Mouse (Mus musculus) mouse trophoblast stem cell (cell line): Measurements from ENCODE around the gene 2510002D24Rik.

ENCODE experiments used
- in situ Hi-C, 2 experiments: fragments of 300-500 bp; cut with MseI, MboI; formaldehyde crosslinking; loops; 2 replicates in 1 of 2; 3 replicates in 1 of 2; pipeline ENCODE4 v1.15.1; 2025

Gene 2510002D24Rik

DNA sequence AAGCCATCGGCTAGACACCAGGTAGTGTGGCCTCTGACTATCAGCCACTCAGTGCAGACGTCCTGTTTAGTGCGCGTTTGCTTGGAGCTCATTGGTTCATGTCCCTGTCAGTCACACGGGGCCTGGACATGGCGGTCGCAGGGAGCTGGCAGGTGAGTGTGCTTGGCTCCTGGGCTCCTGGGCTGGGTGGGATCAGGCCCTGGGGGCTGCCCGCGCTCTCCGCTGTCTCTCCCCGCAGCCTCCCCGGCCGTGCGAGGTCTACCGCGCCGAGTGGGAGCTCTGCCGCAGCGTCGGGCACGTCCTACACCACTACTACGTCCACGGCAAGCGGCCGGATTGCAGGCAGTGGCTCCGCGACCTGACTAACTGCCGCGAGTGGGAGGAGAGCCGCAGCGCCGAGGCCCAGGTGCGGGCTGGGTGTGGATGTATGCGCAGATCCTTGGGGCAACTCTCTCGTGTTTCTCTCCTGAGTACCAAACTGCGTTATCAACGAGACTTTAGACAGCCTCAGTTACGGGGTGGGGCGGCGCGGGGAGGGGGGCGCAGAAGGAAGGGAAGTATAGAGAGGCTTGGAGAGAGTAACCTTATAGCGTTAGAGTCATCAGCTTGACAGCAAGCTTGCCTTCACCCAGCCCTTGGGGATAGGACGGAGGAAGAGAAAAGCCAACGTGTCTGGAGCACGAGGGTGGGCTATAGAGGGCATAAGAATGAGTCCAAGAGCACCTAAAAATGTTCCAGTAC, at the start of gene 2510002D24Rik, which contains the start of gene Gm28539:
2510002D24Rik (plus strand) TSS at position 111 of the 741 bp plus-strand sequence.
Gm28539 (plus strand) TSS at position 117 of the 741 bp plus-strand sequence.
- in situ Hi-C loops, result no loop called here

DNA sequence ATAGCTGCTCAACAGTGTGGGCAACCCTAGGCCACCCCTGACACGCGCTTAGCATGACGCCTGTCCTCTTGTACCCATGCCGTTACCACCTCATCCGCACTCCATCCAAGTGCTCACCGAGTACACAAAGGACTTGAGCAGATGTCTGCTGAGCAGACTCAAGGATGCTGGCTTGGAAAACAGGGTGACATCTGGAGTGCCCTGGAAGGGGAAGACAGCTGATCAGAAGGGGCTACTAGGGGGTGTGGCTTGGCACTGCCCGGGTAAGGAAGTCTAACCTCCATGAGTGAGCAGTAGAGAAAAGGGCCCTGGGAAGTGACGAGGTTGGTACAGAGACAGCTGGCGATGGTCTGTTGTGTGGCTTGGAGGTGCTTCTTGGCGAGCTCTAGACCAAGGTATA, 49.7 kb upstream of the 2510002D24Rik start:
- in situ Hi-C loops, result no loop called here

DNA sequence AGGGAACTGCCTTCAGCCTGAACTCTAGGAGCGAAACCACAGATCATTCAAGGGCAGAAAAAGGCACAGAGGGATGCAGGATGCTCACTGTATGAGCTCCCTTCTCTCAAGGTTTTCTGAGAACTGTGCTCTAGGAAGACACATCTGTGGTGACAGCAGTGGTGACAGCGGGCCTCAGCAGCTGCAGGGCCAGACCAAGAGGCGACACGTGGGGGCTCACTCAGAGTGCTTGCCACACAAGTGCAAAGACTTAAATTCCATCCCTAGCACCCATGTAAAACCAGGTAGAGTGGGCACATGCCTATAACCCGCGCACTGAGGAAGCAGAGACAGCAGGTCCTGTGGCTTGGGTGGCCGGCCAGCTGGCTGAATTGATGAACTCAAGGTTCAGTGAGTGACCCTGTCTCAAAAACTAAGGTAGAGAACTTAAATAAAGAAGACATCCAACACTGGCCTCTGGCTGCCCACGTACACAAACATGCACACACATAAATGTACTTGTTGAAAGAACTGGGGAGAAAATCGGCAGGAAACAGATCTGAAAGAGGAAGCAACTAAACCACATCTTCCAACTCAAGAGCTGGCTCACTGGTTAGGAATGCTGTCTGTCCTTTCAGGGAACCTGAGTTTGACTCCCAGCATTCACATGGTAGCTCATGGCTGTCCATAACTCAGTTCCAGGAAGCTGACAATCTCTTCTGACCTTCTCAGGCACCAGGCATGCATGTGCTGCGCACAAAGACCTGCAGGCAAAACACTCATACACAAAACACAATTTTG, 47.6 kb upstream of the 2510002D24Rik start:
- in situ Hi-C loops, result no loop called here

- in situ Hi-C loops, result loop anchor here in 1 of 2 experiments (5.0 kb wide), 1 partner anchor 98 kb away; no protein-coding TSS in a partner anchor
Measured at GRCm38 (mm10) chr16:18795223-18795899, 41.0 kb upstream of the 2510002D24Rik start.

DNA sequence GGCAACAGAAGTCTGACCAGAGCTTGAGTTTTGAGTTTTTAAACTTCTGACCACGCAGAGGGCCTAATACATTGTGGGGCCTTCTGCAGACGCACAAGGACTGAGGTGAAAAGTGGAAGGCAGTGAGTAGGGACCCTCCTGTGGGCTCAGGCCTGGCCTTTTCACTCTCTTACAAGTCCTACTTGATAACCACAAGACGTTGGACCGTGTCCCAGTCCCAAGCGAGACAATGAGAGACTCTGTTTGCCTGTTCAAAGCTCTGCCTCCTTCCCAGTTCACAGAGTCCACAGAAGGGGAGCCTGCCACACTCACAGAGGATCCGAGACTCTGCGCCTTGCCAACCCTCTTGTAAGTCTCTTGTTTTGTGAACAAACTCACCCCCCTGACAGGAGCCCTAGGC, 39.7 kb upstream of the 2510002D24Rik start:
- in situ Hi-C loops, result loop anchor here in 1 of 2 experiments (5.0 kb wide), 1 partner anchor 99 kb away; no protein-coding TSS in a partner anchor

DNA sequence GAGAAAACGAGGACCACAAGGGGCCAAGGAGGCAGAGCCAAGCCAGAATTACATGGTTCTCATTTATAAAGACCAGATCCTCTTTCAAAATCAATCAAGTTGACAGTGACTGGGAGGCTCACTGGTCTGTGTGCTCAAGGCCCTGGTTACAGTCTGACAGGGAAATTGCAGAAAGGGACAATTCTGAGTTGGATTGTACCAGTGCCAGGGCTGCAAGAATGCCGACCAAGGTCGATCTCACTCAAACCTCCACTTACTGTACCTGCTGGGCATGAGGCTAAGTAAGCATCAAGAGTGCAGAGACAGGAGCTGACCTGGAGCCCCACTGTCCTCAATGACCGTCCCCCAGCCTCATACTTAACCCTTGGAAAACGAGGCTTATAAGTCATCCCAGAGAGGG, 38.2 kb upstream of the 2510002D24Rik start:
- in situ Hi-C loops, result loop anchor here in 1 of 2 experiments (5.0 kb wide), 1 partner anchor 101 kb away; no protein-coding TSS in a partner anchor

GRCm38 (mm10) chr16:18798841-18799240, 37.5 kb upstream of the 2510002D24Rik start:
- in situ Hi-C loops, result loop anchor here in 1 of 2 experiments (5.0 kb wide), 1 partner anchor 102 kb away; no protein-coding TSS in a partner anchor

DNA sequence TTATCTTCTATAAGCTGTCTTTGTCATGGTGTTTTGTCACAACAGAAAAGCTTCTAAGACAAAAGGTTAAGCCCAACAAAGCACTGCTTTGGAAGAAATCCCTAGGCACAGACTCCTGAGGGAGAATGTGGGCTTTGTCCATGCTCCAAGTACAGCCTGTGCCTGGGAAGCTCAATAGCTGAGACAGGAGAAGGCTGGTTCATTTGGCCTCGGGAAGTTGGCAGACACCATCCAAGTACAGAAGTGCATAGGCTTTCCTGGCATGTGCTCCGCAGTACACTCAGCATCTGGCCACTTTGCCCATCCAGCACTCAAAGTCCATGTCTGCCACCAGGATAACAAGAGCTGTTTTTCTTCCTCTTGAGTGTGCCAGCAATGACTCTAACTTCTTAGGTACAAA, 30.6 kb upstream of the 2510002D24Rik start:
- in situ Hi-C loops, result no loop called here

DNA sequence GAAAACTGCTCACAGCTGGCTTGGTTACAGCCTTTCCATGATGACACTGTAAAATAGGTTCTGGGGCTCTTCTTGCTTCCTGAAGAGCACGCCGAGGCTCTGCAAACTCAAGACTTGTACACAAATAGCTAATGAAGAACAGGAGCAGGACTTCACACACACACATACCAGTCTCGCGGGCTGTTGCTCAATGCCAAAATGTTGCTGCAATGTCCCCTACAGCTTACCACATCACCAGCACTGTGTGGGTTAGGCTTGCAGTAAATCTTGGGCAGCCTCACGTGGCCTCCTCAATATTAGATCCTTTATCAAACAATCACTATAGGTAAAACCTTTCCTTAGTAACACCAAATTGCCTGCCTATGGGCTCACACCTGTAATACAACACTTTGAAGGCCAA, 27.4 kb upstream of the 2510002D24Rik start:
- in situ Hi-C loops, result no loop called here

DNA sequence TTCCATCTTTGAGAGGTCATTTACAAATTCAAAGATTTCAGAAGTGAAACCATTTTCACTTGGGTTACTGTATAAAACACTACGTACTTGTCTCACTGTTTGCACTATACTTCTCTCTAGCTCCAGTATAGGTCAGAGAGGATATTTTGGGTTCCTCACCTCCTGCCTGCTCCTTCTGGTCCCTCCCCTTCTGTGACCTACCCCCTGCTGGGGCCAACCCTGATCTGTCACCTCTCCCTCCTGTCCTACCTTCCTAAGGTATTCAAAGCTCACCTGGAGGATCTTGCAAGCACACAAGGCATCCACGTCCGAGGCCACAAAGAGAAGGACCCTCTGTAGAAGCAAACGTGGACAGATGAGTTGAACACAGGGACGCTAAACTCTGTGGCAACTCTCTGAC, 25.3 kb upstream of the 2510002D24Rik start:
- in situ Hi-C loops, result no loop called here

DNA sequence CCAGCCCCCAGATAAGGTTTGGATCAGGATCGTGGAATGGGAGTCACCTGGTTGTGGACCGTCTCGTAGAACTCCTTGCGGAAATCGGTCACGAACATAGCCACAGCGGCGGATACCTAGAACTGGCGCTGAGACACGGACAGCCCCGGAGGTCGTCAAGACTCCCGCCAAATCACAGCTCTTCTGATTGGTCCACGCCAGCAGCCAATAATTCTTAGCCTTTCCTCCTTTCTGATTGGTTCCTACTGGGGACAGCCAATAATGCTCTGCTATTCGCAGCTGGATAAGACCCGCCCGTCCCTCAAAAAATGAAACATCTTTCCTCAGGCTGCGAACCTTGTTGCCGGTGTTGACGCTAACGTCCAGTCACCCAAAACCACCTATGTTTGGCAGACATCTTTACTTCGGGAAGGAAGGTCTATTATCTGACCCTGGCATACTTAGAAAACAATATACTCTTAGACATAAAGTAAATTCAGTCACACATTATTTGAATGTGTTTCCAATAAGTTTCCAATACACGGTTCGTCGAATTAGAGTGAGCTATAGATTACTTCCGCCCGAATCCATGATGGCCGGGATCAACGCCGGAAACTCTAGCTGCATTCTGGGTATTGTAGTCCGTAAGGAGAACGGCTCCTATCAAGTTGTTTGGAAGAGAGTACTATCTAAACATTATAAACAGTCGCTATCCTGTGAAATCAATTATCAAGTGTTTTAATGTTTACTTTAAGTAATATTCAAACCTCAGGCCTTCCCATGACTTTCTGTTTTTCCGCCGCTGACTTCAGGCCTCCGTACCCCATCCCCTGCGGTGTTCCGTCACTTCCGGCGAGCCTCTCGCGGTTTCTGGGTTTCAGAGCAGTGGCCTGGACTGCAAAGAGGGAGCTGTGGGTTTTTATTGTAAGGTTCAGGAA, 24.7 kb upstream of the 2510002D24Rik start, which contains the start of the genes Ufd1 and Cdc45:
Ufd1 (plus strand) TSS at position 312 of the 917 bp plus-strand sequence.
Cdc45 (minus strand) TSS at position 520 of the 917 bp plus-strand sequence.
- in situ Hi-C loops, result no loop called here

DNA sequence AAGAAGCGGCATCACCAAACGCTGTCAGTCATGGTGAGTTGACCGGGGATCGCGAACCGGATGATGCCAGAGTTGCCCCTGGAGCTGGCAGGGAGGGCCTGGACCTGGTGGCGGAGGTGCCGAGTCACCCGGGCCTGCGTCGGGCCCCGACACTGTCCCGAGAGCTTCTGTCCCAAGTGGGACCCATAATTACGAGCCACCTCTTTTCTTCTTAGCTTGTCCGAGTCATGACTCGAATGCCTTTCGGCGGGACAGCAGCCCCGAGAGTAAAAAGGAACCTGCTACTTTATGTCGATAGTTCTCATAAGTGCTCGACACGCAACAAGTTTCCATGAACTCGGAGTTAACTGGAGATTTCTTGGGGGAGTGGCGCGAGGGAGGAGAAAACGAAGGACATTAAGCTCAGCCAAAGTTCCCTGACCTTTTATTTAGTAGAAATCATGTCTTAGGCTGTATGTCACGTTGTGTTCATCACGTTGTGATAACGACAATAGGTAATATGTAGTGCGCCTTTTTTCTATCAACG, 23.9 kb upstream of the 2510002D24Rik start:
- in situ Hi-C loops, result no loop called here

GRCm38 (mm10) chr16:18822356-18822755, 14.0 kb upstream of the 2510002D24Rik start:
- in situ Hi-C loops, result no loop called here

DNA sequence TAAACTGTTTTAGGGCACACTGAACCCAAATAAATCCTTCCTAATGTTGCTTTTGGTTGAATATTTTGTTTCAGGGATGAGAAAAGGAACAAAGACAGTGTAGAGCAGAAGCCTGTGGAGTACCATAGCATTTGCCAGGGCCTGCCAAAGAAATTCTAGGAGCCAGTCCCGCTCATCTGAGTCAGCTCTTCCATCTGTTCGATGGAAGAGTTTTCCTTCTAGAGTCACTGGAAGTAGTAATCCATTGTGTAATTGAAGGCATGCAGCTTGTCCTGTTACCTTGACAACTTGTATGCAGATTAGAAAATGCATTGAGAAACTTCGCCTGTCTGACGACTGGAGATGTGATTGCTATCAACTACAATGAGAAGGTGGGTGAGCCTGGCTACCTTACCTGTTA, 13.5 kb upstream of the 2510002D24Rik start:
- in situ Hi-C loops, result no loop called here

GRCm38 (mm10) chr16:18828630-18829029, 7.7 kb upstream of the 2510002D24Rik start:
- in situ Hi-C loops, result no loop called here

GRCm38 (mm10) chr16:18829102-18829501, 7.3 kb upstream of the 2510002D24Rik start:
- in situ Hi-C loops, result no loop called here

- in situ Hi-C loops, result no loop called here
Measured at GRCm38 (mm10) chr16:18833486-18833885, 2.9 kb upstream of the 2510002D24Rik start.

DNA sequence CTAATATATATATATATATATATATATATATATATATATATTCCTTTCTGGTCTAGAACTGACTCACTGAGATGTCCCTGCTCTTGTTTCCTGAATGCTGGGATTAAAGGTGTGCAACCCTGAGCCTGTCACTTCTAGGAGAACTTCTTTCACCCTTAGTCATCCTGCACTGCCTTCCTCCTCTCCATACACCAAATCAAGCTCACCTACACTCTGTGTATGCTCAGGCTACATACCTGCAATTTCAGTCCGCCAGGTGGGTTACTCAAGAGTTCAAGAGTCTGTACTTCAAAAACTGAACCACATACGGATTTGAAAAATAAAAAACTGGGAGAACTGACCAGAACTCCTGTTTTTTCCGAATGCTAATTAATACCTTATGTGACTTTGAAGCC, 308 bp upstream of the 2510002D24Rik start:
- in situ Hi-C loops, result no loop called here

DNA sequence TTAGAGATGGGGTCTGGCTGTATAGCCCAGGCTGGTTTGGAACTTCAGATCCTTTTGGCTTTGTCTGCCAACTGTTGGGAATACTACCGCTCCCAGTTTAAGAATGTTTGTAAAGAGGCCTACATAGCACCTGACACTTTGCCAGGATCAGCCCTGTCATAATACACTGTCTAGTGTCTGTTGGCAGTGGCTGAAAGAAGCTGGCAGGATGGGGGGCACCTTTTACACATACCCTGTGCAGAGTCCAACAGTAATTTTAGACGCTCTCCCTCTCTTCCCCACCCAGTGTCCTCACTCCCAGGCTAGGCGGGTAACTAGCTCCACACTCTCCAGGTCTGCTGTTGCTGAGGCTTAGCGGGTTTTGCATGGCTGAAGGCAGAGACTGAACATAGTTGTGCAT, 2.0 kb downstream of the 2510002D24Rik start:
- in situ Hi-C loops, result no loop called here

GRCm38 (mm10) chr16:18846301-18846820, 10.0 kb downstream of the 2510002D24Rik start:
- in situ Hi-C loops, result no loop called here
